Mouse (Mus musculus): ENCODE measurements around the gene Ush1c.
A peak's percentile ranks its signal among the peaks of the same experiment; 100 is the strongest.
"Not testable (repeated sequence)": the region's sequence is repeated elsewhere in the genome, so short reads cannot be mapped to it uniquely, and the experiment has no call there.

Ush1c gene

DNA sequence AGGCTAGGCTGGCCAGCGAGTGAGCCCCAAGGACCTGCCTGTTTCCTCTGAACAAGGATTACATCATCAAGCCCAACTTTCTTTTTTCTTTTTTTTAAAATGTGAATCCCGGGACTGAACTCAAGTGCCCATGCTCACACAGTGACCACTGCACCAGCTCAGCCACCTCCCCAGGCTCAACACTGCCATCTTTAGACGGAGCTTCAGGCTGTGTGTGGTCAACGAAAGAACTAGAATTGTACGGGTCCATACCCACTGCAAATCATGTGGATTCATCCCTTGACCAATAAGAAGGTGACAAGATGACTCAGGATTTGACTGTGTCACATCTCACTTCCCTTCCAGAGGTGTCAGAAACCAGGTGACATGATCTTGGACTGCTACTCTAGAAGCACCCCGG is 33.5 kb downstream of the Ush1c start:
- no peak for DNase-seq (ENCODE audit: low spot score in 2 of 2)

DNA sequence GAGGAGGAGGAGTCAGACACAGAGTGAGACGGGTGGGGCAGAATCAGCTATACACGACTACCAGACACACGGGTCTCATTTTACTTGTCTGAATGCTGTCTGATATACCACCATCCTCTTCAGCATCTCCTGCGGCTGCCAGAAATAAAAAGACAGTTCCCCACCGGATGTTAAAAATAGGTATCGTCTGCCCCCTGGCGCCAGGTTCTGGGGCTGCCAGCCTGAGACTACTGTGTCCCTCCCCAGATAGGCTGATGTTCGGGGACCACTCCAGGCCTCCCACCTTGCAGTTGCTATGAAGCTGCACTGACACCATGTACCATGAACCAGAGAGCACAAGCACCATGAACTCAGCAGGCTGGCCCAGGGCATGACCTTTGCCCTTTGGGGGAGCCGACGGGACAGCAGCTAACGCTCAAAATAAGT is 34.2 kb downstream of the Ush1c start:
- peak in 1 of 2 experiments; percentile 11 for DNase-seq (ENCODE audit: low spot score in 2 of 2)

DNA sequence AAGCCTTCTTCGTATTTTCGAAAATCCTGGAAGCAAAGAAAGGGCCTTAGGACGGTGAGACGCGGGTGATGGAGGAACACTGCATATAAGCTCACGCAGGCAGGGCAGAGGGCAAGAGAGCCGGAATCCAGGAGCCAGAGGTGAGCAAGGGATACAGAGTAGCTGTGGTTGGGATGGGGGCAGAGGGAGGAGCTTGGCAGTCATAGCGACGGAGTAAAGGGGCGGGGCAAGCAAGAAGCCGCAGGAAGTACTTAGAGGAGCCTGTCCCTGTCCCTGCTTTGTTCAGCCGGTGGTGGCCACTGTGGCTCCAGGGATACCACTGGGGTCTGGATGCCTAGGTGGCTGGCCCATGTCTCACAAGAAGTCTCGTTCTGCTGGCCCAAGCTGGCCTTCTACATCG is 36.7 kb downstream of the Ush1c start:
- no peak for DNase-seq (ENCODE audit: low spot score in 2 of 2)

DNA sequence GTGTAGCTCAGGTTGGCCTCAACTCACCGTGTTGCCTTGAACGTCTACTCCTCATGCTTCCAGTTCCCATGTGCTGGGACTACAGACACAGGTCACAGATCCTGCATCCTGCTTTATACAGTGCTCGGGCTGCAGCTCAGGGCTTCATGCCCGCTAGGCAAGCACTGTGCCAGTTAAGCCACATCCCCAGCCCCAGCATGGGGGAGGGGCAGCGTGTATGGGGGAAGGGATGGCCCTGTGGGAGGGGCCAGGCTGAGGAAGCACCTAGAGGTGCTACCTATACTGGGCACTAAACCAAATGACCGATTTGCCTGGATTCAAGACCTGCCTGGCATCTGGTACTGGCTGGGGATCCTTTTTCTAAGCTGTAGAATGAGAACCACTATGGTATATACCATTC is 38.3 kb downstream of the Ush1c start:
- no peak for DNase-seq (ENCODE audit: low spot score in 2 of 2)

DNA sequence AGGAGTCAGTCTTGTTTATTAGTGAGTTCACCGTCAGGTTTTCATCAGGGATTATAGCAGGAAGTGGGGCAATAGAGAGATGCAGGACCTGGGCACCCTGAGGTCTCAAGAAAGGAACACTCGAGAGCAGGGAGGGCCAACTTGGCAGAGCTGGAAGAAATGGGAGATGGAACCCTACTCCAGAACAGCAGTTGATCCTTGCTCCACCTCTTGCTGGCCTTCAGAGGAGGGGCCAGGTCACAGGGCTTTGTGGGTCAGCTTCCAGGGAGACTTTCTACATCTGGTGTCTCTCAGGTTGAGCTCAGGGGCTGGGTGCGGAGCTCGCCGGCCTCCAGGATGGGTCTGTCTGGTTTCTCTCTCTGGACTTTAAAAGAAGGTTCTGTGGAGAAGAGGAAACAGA is 42.9 kb downstream of the Ush1c start:
- no peak for DNase-seq (ENCODE audit: low spot score in 2 of 2)

DNA sequence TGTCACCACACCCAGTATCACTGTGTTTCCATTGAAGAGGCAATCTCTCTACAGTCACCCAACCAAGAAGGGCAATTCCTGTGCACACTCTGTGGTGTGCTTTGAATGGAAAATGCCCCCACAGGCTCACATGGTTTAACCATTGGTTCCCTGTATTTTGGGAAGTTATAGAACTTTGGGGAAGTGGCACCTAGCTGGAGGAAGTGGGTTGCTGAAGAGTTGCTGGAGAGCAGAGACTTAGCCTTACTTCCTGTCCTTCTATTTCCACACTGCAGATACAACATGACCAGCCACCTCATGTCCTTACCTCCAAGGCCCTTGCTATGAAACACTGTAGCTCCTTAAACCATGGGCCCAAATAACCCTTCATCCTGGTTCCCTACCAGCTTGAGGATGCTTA is 54.1 kb downstream of the Ush1c start:
- no peak for DNase-seq (ENCODE audit: low spot score in 2 of 2)

DNA sequence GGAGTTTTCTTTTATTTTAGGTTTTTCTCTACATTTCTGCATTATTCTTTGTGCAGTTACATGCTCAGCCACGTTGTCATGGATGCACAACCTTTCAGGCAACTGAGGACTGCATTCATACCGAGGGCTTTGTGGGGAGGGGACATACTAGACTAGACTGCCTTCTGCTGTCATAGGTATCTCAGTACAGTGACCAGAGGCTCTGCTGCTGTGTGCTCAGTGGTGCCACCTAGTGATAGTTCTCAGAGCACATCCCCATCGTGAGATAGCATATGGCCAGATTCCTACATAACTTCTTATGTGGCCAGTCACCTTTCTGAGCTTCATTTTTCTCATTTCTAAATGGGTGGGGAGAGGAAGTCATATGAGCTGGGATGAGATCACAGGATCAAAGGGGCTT is 56.7 kb downstream of the Ush1c start:
- DNase-seq (ENCODE audit: low spot score in 2 of 2) = peak in 1 of 2 experiments; percentile 21

DNA sequence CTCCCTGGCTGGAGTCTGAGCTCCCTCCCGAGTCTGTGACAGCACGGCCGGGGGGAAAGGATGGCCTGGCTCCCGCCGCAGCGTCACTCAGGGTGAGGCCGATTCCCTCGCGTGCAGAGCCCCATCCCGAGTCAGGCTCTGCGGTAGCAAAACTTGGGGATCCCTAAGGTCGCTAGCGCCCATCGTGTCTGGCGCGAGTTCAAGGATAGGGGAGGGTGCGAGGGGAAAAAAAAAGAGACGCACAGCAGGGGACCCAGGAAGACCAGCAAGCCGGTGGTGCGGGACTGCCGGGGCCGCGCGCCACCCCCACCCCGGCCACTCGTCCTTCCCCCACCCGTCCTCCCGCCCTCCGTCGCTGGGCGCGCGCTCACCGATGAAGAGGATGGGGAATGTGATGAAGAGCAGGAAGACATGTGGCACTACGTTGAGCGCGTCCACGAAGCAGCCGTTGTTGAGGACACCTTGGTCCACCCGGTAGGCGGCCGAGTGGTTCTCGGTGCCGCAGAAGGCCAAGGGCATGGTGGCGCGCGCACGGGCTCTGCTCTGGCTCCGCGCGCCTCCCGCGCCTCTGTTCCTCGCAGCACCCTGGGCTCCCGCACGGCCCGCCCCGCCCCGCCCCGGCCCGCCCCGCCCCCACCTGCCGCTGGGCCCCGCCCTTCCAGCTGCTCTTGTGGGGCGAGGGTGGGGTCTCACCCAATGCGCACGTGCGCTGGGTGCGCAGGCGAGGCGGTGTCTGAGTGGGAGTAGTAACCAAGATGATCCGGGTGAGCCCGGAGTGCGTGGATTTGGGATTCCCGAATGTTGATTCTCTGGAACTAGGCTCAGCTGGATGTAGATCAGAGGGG is 58.6 kb downstream of the Ush1c start, which contains the start of gene Abcc8:
Abcc8 (minus strand) TSS at position 603 of the 845 bp plus-strand sequence.
- no peak for DNase-seq (ENCODE audit: low spot score in 2 of 2)

DNA sequence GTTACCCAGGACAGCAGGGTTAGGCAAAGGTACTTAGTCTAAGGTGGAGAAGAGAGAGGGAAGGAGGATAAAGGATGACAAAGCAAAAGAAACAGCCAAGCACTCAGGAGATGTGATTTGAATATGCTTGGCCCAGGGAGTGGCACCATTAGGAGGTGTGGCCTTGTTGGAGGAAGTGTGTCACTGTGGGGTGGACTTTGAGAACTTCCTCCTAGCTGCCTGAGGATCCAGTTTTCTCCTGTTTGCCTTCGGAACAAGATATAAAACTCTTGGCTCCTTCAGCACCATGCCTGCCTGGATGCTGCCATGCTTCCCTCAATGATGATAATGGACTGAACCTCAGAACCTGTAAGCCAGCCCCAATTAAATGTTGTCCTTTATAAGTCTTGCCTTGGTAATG is 69.3 kb downstream of the Ush1c start:
- not testable (repeated sequence) for DNase-seq (ENCODE audit: low spot score in 2 of 2)

DNA sequence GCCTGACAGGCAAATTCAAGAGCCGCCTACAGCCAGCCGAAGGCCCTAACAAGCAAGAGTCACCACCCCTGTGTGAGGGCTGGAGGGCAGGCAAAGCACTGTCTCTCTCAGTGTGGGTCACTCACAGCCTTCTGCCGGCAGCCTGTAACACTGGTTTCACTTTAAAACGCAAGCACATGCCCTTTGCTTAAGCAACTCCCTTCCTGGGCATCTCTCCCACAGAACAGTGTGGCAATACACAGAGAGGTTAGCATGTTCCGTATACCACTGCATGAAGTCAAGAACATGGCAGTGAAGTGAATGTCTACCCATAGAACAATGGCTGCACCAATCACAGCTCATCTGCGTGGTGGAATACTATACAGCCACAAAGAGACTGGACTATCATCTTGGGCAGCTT is 69.9 kb downstream of the Ush1c start:
- no peak for DNase-seq (ENCODE audit: low spot score in 2 of 2)

DNA sequence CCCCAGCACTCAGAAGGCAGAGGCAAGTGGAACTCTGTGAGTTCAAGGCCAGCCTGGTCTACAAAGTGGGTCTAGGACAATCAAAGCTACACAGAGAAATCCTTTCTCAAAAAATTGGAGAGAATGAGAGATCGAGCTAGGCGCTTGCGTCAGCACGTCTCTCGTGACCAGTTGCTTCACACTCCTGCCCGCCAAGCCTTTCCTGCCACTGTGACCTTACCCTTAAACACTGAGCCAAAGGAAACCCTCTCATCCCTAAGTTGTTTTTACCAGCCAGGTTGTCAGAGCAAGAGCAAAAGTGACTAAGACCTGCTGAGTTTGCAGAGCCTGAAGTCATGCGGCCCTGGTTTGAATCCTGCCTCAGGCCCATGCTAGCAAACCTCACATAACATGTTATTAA is 70.4 kb downstream of the Ush1c start:
- DNase-seq (ENCODE audit: low spot score in 2 of 2) = no peak

DNA sequence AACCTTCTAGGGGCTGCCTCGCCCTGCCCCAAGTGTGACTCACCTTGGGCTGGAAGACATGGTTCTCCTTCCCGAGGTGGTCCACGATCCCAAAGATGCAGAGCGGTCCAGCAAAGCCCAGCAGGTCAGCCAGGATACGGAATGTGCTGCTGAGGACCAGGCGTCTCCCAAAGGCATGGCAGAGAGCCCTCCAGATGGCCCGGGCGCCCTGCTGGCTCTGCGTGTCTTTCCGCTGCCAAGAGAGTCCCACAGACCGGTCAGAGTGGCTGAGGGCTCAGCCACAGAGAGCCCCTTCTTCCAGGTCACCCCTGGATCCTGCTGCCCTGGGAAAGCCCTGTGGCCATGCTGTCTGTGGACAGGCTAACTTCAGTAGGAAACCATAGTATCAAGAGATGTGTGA is 72.4 kb downstream of the Ush1c start:
- no peak for DNase-seq (ENCODE audit: low spot score in 2 of 2)

DNA sequence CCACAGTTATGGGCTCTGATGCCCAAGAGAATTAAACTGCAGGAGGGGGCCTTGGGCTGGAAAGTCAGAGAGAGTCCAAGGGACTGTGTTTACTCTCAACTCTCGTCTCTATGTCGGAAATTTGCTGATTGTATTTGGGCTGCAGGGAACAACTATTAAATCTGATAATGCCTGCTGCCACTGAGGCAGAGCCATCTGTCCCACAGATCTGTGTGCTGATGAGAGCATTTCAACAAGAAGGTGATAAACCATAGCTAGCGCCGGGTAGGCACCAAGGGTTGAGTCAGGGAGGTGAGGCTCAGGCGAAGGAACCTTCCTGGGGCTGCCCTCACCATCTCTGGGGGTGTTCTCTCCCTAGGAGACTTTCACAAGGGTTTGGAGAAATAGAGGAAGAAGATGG is 75.6 kb downstream of the Ush1c start:
- DNase-seq (ENCODE audit: low spot score in 2 of 2) = no peak

DNA sequence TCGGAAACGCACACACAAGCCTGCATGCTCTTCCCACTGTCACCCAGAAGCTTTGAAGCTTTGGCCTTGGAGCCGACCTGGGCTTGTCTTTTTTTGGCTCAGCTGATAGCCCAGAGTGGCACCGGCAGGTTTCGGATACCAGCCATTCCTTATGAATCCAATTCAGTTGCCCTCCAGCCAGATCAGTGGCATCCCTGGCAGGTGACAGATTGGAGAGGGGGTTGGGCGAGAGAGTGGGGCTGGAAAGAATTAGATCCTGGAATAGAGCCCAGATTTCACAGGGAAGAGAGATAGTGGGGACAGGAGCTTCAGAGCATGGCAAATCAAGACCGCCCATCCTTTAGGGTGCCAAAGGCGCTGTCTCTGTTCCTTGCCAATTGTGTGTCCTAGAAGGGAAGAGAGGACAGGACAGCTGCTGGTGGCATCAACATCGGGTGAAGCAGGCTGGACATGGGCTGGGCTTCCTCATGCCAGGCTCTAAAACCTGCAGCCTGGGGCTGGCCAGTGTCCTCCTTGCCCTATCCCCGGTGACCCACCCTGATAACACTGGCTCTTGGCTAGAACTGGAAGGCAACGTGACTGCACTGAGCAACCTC is 76.1 kb downstream of the Ush1c start:
- peak; percentile 83 to 85 for DNase-seq (ENCODE audit: low spot score in 2 of 2)

DNA sequence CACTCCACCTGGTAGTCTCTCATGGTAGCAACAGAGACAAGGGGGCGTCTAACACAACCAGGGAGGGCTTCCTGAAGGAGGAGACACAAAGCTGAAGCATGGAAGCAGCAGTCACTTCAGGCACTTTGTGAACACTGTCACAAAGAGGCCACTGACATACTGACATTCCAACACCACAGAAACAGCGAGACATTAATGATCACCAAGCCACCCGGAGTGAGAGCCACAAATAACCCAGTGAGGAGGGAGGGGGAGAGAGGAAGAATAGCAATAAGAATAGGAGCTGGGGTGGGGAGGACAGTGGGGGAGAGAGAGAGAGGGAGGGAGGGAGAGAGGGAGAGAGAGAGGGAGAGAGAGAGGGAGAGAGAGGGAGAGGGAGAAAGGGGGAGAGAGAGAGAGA is 76.7 kb downstream of the Ush1c start:
- DNase-seq (ENCODE audit: low spot score in 2 of 2) = peak; percentile 34 to 46

DNA sequence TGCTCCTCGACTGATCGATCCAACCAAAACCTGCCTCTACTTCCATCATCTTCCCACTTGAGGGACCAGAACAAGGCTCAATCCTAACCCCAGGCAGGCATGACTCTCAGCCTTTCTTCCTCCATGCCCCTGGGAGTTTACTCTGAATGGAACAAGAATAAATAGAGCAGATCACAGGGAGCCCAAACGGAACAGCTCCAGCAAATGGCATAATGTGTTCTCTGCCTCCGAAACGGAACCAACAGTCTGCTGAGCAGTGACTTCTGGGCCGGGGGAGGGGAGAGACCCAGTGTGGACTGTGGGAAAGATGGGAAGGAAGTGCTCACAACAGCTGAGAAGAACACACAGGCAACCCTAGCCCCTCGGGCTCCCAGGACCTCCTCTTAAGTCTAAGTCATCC is 80.6 kb downstream of the Ush1c start:
- no peak for DNase-seq (ENCODE audit: low spot score in 2 of 2)

DNA sequence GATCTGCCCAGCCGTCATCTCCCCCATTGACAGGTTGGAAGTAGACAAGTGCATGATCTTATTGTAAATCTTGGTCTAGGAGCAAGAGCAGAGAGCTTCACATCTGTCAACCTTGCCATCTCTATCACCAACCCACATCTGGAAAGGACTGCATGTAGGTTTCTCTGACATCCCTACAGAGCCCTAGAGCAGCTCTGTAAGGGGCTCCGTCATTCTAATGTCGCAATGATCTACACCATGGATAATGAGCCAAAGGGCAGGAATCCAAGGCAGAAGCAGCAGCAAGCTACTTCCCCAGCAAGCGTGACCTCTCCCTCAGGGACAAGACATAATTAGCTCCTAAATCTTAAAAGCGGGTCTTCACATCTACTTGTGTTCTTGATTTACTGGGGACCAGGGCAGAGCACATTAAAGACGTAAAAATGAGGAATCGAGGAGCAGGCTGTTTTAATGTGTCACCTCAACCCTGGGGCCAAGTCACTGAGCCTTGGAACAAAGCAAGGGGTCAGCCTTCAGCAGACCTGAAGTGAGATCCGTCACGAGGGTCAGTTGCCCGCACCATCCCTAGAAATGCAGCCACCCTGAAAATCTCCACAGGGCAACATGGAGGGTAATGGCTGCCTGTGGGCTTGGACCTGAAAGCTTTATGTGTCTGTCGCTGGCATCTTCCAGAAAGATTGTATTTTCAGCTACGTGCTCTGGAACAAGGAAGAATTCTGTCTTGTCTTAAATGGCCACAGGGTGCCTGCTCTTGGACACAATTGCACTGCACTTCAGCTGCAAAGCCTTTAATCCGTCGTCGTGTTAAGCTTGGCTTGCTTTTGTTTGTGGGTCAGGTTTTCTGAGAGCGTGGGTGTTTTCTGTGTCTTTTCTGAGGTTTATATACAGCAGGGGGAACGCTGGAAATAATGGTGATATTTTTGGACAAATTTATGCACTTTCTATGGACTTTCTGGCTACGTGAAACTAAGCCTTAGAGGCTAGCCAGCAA is 83.5 kb downstream of the Ush1c start:
- no peak for DNase-seq (ENCODE audit: low spot score in 2 of 2)

DNA sequence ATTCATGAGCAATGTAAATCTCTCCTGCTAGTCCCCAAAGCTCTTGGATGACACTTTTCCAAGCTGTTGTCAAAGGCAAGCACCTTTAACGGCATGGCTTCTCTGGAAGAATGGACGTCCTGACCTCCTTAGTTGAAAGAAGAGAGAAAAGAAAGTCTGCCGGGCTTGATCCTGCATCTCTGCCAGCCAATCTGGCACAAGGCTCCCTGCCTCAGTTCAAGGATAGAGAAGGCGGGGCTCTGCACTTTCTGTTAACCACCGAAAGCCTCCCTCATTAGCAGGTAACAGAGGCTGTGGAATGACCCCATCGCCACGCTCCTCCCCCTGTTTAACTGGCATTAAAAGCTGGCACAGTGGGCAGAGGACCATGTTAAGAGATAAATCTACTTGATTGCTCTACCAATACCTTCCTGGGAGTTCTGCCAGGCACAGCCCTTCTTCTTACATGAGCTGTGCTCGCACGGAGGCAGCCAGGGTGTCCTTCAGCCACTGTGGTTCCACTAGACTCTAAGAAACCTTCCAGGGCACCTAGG is 85.4 kb downstream of the Ush1c start:
- peak in 1 of 2 experiments; percentile 18 for DNase-seq (ENCODE audit: low spot score in 2 of 2)

DNA sequence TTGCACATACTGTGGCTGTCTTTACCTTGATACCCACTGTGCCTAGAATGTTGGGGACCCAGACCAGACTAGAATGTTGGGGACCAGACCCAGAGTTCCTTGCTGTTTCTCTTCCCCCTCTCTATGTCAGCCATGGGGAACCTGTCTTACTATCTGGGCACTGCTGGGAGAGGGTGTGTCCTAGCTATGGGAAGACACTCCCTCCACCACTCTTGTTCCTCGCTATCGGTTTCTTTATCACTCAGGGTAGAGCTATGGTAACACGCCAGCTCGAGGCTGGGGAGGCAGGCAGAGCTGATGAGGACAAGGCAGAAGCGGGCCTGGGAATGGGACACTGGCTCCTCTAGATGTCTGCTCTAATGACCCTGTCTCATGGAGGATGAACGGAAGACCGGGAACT is 90.9 kb downstream of the Ush1c start:
- no peak for DNase-seq (ENCODE audit: low spot score in 2 of 2)

DNA sequence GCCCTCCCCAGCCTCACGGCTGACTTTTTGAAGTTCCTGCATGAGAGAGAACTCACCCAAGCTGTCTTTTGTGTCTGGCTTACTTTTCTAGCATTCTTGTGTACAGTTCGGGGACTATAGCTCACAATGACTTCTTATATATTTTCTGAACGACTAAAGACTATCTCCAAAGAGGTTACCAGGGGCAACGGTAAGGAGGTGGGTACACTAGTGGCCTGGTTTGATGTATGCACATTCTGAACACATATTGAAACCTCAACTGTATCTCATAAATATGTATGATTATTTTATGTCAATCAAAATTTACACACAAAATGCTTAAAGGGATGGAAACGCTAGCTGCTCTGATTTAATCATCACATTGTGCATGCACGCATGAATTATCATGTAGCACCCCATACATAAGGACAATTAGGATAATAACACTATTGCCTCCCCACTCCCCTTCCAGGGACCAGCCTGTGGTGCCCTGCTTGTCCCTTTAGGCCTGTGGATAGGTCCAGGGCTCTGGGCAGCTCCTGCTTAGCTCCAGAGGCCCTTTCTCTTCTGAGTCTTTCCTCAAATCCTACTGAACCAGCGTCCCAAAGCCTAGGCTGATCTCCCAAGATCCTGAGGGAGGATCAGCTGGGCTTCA is 91.5 kb downstream of the Ush1c start:
- DNase-seq (ENCODE audit: low spot score in 2 of 2) = no peak
